Mouse (Mus musculus): ENCODE measurements around the gene Tom1l1. TPM values are rescaled to one million over a fixed set of nuclear protein-coding genes. Genes with fewer than 3 reads are reported as not detected.
"Not testable (repeated sequence)": the region's sequence is repeated elsewhere in the genome, so short reads cannot be mapped to it uniquely, and the experiment has no call there.

Gene Tom1l1
- polyA plus RNA-seq (2015; fragmentation: Nextera tagmentation; extraction: Ambion mirVana) = 36.0 and 39.3 TPM in 2 replicates

- Histone ChIP-seq H3K27ac (0 out of 2 replicates have a peak within 1 kb of the TSS, but pooled peaks have one; percentile 37), H3K4me2 (peak within 1 kb of the TSS; percentile 95)
Measured at GRCm38 (mm10) chr11:90687460-90688416, at the start of gene Tom1l1. Tom1l1 (minus strand) TSS chr11:90688366.

GRCm38 (mm10) chr11:90733575-90733974 is 45.4 kb upstream of the Tom1l1 start:
- H3K9me3 ChIP-seq (replicated peaks) = no peaks in the 10 kb centered on the region
- no peaks in the 10 kb centered on the region for H3K36me3 ChIP-seq
- no peaks in the 10 kb centered on the region for H3K27me3 ChIP-seq
- no peak overlapping the region for H3K9ac ChIP-seq
- H3K27ac ChIP-seq = no peak overlapping the region
- 63% methylated on average over 4 of the region's 4 CpGs for WGBS
- H3K4me3 ChIP-seq (replicated peaks) = no peak overlapping the region
- no peak for ATAC-seq (replicated peaks; ENCODE audit: low FRiP score)
- no peaks in the 10 kb centered on the region for H3K4me1 ChIP-seq
- no peak overlapping the region for H3K4me2 ChIP-seq

More at GRCm38 (mm10) chr11:90687460-90688416, at the start of gene Tom1l1:
- Histone ChIP-seq H3K4me3 (replicated peaks) (peak within 1 kb of the TSS; percentile 68), H3K27me3 (0 out of 2 replicates have a peak, but pooled peaks cover 3% of the 10 kb centered on the region), H3K9me3 (replicated peaks) (no peaks in the 10 kb centered on the region), H3K9ac (peak within 1 kb of the TSS; percentile 40), H3K36me3 (peaks cover 6% of the 10 kb centered on the region), H3K4me1 (peaks cover 20% of the 10 kb centered on the region)
- WGBS = 9% methylated on average over 42 of the region's 47 CpGs
- ATAC-seq (replicated peaks; ENCODE audit: low FRiP score) = peak; percentile 96

- 83% methylated on average over 10 of the region's 10 CpGs for WGBS
- ATAC-seq (replicated peaks; ENCODE audit: low FRiP score) = peak; percentile 84; the same call in 1 of the 2 replicates
- H3K4me2 ChIP-seq = no peak overlapping the region
Measured at GRCm38 (mm10) chr11:90727354-90728125, 39.4 kb upstream of the Tom1l1 start.

DNA sequence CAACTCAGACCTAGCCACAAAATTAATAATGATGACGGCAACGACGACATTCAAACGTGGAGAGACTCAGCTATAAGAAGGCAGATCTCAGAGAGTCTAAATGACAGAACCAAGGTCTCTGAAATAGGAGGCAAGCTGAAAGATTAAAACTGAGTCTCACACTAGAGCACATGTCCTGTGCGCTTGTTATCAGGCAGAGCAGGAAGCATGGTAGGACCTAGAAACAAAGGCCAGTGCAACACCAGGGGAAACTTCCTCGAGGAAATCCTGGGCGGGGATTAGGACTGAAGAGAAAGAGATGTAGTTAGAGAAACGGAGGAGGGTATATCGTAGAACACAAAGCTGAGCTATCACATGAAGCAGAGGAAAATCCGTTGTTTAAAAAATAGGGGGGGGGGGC is 38.6 kb upstream of the Tom1l1 start:
- Histone ChIP-seq H3K9ac (no peak overlapping the region), H3K4me1 (no peaks in the 10 kb centered on the region), H3K36me3 (no peaks in the 10 kb centered on the region), H3K4me2 (no peak overlapping the region), H3K27me3 (no peaks in the 10 kb centered on the region), H3K9me3 (replicated peaks) (no peaks in the 10 kb centered on the region), H3K4me3 (replicated peaks) (no peak overlapping the region), H3K27ac (0 out of 2 replicates have a peak overlapping the region, but pooled peaks have one; percentile 13)
- 84% methylated on average over 10 of the region's 10 CpGs for WGBS
- 0 out of 2 replicates have a peak, but pooled peaks have one; percentile 54 for ATAC-seq (replicated peaks; ENCODE audit: low FRiP score)

More at GRCm38 (mm10) chr11:90727354-90728125, 39.4 kb upstream of the Tom1l1 start:
- 0 out of 2 replicates have a peak overlapping the region, but pooled peaks have one; percentile 13 for H3K27ac ChIP-seq
- H3K36me3 ChIP-seq = no peaks in the 10 kb centered on the region
- H3K4me1 ChIP-seq = no peaks in the 10 kb centered on the region
- no peak overlapping the region for H3K4me3 ChIP-seq (replicated peaks)
- no peaks in the 10 kb centered on the region for H3K27me3 ChIP-seq
- no peak overlapping the region for H3K9ac ChIP-seq
- H3K9me3 ChIP-seq (replicated peaks) = no peaks in the 10 kb centered on the region

DNA sequence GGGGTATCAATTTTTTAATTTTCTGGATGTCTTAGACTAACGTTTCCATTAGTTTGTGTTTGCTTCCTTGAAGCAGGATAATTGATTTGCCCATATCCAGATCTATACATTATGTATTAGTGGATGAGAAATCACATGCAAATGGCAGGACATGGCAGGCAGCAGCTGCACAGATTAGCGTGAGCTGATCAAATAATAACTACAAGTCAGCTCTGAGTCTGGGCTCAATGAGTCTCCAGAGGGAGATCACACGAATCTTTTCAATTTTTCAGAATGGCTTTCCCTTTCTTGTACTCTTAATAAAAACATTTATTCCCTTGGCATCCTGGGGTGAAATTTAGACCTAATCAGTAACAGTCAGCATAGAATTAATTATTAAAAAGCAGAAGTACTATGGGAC is 34.1 kb upstream of the Tom1l1 start:
- ATAC-seq (replicated peaks; ENCODE audit: low FRiP score) = no peak
- Histone ChIP-seq H3K9ac (no peak overlapping the region), H3K27me3 (no peaks in the 10 kb centered on the region), H3K4me1 (no peaks in the 10 kb centered on the region), H3K27ac (no peak overlapping the region), H3K4me3 (replicated peaks) (no peak overlapping the region), H3K9me3 (replicated peaks) (no peaks in the 10 kb centered on the region), H3K36me3 (no peaks in the 10 kb centered on the region), H3K4me2 (no peak overlapping the region)
- 85% methylated on average over 3 of the region's 3 CpGs for WGBS

- no peak for ATAC-seq (replicated peaks; ENCODE audit: low FRiP score)
- 84% methylated on average over 3 of the region's 3 CpGs for WGBS
- no peaks in the 10 kb centered on the region for H3K36me3 ChIP-seq
- no peak overlapping the region for H3K27ac ChIP-seq
- H3K27me3 ChIP-seq = no peaks in the 10 kb centered on the region
- H3K4me2 ChIP-seq = no peak overlapping the region
- no peak overlapping the region for H3K9ac ChIP-seq
- no peaks in the 10 kb centered on the region for H3K4me1 ChIP-seq
- H3K4me3 ChIP-seq (replicated peaks) = no peak overlapping the region
- no peaks in the 10 kb centered on the region for H3K9me3 ChIP-seq (replicated peaks)
Measured at GRCm38 (mm10) chr11:90717719-90718118, 29.6 kb upstream of the Tom1l1 start.

GRCm38 (mm10) chr11:90711596-90711995 is 23.4 kb upstream of the Tom1l1 start:
- Histone ChIP-seq H3K4me1 (no peaks in the 10 kb centered on the region), H3K9ac (no peak overlapping the region), H3K9me3 (replicated peaks) (no peaks in the 10 kb centered on the region), H3K4me3 (replicated peaks) (no peak overlapping the region), H3K27me3 (no peaks in the 10 kb centered on the region), H3K27ac (no peak overlapping the region), H3K4me2 (no peak overlapping the region), H3K36me3 (no peaks in the 10 kb centered on the region)
- no peak for ATAC-seq (replicated peaks; ENCODE audit: low FRiP score)
- WGBS = 65% methylated on average over 9 of the region's 9 CpGs

DNA sequence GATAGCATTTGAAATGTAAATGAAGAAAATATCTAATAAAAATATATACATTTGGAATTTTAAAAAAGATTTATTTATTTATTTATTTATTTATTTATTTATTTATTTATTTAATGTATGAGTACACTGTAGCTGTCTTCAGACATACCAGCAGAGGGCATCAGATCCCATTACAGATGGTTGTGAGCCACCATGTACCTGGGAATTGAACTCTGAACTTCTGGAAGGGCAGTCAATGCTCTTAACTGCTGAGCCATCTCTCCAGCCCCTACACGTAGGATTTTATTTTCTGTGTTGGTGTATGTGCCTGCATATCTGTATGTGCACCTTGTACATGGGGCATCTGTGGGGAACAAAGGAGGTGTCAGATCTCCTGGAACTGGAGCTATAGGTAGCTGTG is 19.0 kb upstream of the Tom1l1 start:
- WGBS = 89% methylated on average over 1 of the region's 1 CpGs

GRCm38 (mm10) chr11:90697480-90698240 is 9.5 kb upstream of the Tom1l1 start:
- peak; percentile 83 for ATAC-seq (replicated peaks; ENCODE audit: low FRiP score)
- Histone ChIP-seq H3K9me3 (replicated peaks) (no peaks in the 10 kb centered on the region), H3K27me3 (no peaks in the 10 kb centered on the region), H3K4me3 (replicated peaks) (no peak overlapping the region; the same call in 1 of the 2 replicates), H3K4me2 (peak overlapping the region; percentile 52), H3K4me1 (peaks cover 3% of the 10 kb centered on the region), H3K36me3 (no peaks in the 10 kb centered on the region), H3K9ac (no peak overlapping the region), H3K27ac (no peak overlapping the region)
- 22% methylated on average over 10 of the region's 10 CpGs for WGBS

More for the DNA sequence above, 19.0 kb upstream of the Tom1l1 start:
- H3K9me3 ChIP-seq (replicated peaks); H3K4me1 ChIP-seq; H3K4me2 ChIP-seq; H3K36me3 ChIP-seq; H3K9ac ChIP-seq; ATAC-seq (replicated peaks; ENCODE audit: low FRiP score); H3K27ac ChIP-seq; H3K4me3 ChIP-seq (replicated peaks); H3K27me3 ChIP-seq: not testable (repeated sequence)

DNA sequence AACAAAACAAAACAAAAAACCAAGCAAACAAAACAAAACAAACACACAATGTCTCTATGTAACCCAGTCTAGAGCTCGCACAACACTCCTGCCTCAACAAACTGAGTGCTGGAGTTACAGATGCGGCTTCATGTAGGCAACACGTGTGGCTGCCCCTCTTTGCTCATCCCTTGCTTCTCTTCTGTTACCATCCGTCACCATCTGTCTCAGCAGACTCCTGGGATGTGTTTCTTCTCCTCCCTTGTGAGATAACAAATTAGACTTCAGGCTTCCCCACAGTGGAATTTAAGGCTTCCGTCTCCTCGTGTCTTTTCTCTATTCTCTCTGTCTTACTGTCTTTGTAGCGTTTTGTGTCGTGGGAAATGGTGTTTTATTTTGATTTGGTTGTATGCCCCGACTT is 7.6 kb upstream of the Tom1l1 start:
- H3K36me3 ChIP-seq = no peaks in the 10 kb centered on the region
- no peak overlapping the region for H3K4me3 ChIP-seq (replicated peaks)
- no peaks in the 10 kb centered on the region for H3K27me3 ChIP-seq
- no peak overlapping the region for H3K4me2 ChIP-seq
- 57% methylated on average over 9 of the region's 9 CpGs for WGBS
- no peak for ATAC-seq (replicated peaks; ENCODE audit: low FRiP score)
- no peaks in the 10 kb centered on the region for H3K9me3 ChIP-seq (replicated peaks)
- H3K27ac ChIP-seq = no peak overlapping the region
- no peak overlapping the region for H3K9ac ChIP-seq
- H3K4me1 ChIP-seq = peaks cover 3% of the 10 kb centered on the region

DNA sequence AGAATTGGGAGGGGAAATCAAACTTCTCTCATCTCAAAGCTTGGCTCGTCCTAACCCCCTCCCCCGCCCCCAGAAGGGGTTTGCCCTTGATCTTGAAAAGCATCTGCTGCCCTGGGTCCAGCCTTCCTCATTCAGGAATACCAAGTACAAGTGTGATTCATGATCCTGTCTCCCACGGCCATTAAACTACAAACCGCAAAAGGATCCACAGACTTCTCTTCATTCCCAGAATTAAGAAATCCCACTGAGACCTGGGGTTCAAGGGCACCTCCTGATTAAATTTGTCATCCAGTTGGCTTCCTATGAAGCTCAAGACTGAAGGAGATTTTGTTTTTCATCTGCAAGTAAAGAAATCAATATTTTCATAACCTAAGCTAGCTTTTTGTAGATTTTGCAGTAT is 6.0 kb upstream of the Tom1l1 start:
- Histone ChIP-seq H3K9ac (no peak overlapping the region), H3K36me3 (no peaks in the 10 kb centered on the region), H3K9me3 (replicated peaks) (no peaks in the 10 kb centered on the region), H3K27ac (no peak overlapping the region), H3K4me1 (peaks cover 3% of the 10 kb centered on the region), H3K4me2 (no peak overlapping the region), H3K27me3 (no peaks in the 10 kb centered on the region), H3K4me3 (replicated peaks) (no peak overlapping the region)
- no peak for ATAC-seq (replicated peaks; ENCODE audit: low FRiP score)
- 38% methylated on average over 4 of the region's 4 CpGs for WGBS
